Mouse (Mus musculus) left cerebral cortex, postnatal 25 days (tissue): ENCODE data around the gene Erp27. TPM values are rescaled to one million over a fixed set of nuclear protein-coding genes. Genes with fewer than 3 reads are reported as not detected.

Experiments used
- DNase-seq, 2 experiments: peaks; one replicate each; pipeline ENCODE4 v3.0.0; 2022; ENCODE audit warnings: low spot score in 2 of 2, mixed read lengths in 1 of 2
- intact Hi-C: fragments of 180-260 bp; cut with DNase I; formaldehyde crosslinking; loops from one replicate; pipeline ENCODE4 v1.15.1; 2025
- total RNA-seq, 2 experiments: library from RNA; stranded (reverse); gene quantifications; 2 replicates each; pipeline ENCODE4 v1.2.3; 2021

Gene Erp27
- not detected for total RNA-seq

DNA sequence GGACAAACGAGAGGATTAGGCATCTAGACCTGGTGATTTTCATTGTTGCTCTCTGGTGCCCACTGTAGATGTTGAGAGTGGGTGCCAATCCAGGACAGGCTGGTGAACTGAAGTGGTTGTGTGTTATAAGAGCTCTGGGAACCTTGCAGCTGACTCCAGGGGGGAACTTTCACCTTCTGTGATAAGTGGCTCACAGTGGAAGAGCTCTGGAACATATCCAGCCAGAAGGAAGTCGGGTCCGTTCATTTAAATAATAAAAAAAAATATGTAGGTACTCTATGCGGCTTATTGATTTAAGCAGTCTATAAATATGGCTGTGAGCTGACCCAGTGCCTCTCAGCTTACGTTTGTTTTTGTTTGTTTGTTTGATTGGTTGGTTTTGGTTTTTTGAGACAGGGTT, at the start of gene Erp27:
TSS of gene Erp27 (minus strand) at position 101 of the 400 bp plus-strand sequence.
- DNase-seq = no peak
- intact Hi-C loops = loop anchor here (5.0 kb wide), 2 partner anchors 45 kb away; partner anchors contain the start of gene Mgp

DNA sequence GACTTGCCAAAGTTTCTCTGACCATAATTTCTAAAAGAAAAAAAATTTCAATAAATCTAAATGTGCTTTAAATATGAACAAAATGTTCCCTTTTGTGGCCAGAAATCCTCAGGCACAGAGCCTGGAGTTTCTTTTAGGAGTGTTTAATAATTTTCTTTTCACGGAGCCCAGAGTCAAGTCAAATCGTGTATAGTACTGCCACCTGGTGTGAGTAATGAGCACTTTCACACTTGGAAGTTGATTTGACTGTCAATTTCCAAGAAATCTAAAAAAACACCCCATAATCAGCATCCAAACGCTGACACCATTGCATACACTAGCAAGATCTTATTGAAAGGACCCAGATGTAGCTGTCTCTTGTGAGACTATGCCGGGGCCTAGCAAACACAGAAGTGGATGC, 46.9 kb upstream of the Erp27 start:
- DNase-seq = peak in 1 of 2 experiments; percentile 41
- intact Hi-C loops = loop anchor here (5.0 kb wide), 2 partner anchors 47 to 107 kb away; partner anchors contain the start of genes Erp27 and Pde6h

DNA sequence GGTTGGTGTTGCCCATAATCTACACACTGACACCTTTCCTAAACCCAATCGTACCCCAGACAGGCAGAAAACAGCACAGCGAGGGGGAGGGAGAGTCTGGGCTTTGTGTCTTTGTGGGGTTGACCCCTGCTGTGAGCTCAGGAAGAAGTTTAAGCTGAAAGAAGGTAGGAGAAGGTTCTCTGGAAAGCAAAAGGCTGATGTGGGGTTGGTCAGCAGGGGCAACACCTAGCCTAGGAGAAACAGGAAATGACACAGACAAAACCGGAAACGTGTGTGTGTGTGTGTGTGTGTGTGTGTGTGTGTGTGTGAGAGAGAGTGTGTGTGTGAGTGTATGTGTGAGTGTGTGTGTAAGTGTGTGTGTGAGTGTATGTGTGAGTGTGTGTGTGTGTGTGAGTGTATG, 45.5 kb upstream of the Erp27 start:
- no peak for DNase-seq
- intact Hi-C loops = loop anchor here (5.0 kb wide), 2 partner anchors 45 to 105 kb away; partner anchors contain the start of genes Erp27 and Pde6h

DNA sequence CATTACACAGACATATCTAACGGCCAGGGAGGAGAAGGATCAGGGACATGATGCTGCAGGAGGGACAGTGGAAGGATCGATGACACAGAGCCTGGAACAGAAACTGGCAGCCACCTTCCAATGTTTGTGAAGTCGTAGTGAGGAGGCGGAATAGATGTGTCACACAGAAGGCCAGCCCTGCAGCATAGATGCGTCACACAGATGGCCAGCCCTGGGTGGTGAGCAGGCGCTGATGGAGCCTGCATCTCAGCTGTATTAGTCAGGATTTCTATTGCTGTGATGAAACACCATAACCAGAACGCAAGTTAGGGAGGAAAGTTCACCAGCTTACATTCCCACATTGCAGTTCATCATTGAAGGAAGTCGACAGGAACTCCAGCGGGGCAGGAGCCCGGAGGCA, 43.9 kb upstream of the Erp27 start:
- intact Hi-C loops = loop anchor here (5.0 kb wide), 2 partner anchors 44 to 104 kb away; partner anchors contain the start of genes Erp27 and Pde6h
- DNase-seq = peak in 1 of 2 experiments; percentile 39

DNA sequence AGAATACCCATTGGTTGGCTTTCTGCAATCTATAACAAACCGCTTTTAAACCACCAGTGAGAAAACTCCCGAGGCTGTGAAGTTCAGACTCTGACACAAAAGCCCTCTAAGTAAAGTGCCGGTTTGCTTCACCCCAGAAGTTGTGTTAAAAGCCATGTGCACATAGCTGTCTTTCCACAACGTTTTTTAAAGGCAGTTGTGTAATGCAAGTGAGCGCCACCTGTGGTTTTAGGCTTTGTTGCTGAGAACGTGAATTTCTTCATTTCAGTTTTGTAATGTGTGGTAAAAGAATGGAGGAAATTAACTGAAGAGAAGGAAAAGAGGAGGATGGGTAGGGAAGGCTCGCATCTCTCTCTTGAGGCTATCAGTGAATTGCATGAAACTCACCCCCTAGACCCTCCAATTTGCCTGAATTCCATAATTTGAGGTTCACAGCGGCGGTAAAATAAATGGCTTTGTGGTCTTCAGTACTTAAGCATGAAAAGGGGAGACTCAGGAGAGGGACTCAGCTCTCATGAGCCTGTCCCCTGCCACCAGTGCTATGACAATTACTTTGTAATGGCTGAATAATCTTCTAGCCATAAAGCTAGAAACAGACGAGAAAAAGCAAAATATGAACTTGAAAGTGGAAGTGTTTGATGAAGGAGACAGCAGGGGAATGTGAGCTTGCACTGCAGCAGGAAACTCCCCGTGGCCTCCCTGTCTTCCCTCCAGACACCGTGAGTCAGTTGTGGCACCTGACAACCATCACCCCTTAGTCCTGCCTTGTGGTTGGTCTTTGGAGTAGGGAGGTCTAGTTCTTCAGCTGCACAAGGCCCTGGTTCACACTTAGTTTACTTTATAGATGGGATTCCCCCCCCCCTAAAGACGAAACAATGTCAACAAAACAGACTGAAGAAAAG, 42.9 kb upstream of the Erp27 start:
- intact Hi-C loops = loop anchor here (5.0 kb wide), 2 partner anchors 43 to 103 kb away; partner anchors contain the start of genes Erp27 and Pde6h
- no peak for DNase-seq

DNA sequence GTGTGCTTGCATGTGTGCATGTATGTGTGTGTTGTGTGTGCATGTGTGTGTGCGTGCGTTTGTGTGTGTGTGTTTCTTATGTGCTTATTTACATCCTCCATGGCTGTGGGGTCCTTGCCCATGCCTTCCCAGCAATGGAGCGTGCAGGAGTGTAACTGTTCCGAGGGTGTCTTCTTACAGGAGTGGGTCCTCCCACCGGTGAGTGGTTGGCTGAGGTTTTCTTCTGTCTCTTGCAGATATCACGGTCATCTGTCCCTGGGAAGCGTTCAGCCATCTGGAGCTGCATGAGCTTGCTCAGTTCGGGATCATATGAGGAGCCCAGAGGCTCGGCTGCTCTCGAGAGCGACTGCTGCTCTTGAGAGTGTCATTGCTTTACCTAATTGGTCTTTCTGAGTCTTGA, 41.0 kb upstream of the Erp27 start:
- DNase-seq = peak in 1 of 2 experiments; percentile 9
- intact Hi-C loops = no loop called here

DNA sequence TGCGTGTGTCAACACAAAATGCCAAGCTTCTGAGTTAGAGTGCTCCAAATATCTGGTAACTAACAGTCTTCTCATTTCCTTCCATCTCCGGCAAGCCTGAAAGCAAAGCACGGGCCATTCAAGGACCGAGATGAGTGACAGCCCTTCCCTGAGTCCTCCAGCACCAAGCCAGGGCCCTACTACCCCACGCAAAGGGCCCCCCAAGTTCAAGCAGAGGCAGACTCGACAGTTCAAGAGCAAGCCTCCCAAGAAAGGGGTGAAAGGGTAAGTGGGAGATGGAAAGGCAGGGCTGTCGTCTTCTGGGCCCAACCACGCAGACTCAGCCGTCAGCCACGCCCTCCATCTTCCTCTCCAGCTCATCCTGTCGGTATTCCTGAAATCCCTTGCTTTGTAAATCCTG, 37.2 kb upstream of the Erp27 start:
- DNase-seq = no peak
- intact Hi-C loops = no loop called here

DNA sequence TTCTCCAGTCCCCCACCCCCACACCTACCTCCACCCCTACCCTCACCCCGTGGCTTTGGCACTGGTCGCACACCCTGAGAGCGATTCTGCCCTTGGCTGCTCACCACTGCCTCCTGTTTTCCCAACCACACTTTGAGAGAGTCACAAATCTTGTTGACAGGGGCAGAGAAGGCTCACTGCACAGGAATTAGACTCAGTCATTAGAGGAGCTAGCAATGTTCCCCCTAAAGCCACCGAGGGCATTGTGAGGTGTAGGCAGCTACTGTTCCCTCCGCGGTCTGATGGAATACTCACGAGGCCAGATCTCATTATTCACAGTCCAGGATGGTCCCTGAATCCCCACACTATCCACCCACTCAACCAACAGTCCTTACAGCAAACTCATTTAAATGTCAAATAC, 35.1 kb upstream of the Erp27 start:
- DNase-seq = no peak
- intact Hi-C loops = no loop called here

DNA sequence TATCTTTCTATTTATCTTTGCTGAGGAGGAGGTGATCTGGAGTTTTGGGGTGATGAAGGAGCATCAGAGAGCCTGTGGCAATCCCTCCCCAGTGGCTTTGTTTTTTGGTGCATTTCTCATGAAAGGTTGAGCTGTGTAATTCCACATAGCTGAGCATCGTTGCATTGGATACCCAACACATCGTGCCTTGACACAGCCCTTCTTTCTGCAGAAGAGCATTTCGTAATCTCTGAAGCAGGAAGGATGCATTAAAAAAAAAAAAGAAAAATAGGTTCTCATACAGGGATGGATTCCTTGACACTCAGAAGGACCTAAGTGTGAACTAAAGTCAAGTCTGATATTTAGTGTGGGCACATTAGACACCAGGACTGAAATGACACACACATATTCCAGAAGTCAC, 33.3 kb upstream of the Erp27 start:
- intact Hi-C loops = no loop called here
- DNase-seq = no peak

DNA sequence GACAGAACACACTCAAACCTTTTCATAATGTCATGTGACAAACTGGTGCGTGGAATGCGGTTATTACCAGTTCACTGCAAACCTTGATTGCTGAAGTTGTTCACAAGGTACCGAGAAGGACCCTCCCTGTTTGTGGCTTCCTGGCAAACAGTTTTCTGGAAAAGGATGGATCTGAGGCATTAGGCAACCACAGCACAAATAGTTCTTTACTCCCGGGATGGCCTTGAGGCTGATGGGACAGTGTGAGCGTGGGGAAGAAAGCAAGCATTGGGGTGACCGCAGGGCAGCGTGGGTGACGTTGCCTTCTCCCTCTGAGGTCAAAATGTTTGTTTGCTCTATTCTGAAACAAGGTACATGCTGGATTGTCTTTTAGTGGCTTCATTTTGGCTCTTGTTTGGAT, 32.7 kb upstream of the Erp27 start:
- DNase-seq = no peak
- intact Hi-C loops = no loop called here

DNA sequence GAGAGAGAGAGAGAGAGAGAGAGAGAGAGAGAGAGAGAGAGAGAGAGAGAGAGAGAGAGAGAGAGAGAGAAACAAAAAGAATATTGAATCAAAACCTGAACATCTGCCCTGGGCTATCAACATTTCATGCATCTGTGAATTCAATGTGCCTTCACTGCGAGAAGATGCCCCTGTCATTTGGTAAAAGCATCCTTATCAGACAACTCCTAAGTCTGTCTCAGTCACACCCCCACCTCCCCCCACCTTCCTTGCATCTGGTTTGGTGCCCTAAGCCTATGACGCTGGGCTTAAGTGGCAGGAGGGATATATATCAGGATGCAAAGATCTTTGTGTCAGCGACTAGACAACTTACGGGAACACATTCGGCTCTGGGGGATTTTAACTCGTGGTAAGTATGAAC, 32.2 kb upstream of the Erp27 start:
- intact Hi-C loops = no loop called here
- DNase-seq = no peak

DNA sequence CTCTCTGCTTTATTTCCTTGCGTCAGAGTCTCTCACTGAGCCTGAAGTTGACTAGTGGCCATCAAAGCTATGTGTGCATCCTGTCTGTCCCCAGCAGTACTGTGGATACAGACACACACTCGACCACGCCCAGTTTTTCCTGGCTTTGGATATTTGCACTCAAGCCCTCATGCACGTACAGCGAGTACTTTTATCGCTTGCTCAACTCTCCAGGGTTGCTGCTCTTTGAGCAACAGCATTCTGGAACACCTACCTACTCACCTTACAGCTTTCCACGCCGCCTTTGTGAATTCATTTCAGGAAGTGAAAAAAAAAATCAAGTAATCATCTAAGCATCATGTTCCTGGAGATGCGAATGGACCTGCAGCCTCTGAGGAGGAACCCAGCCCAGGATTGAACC, 30.9 kb upstream of the Erp27 start:
- intact Hi-C loops = no loop called here
- DNase-seq = no peak

DNA sequence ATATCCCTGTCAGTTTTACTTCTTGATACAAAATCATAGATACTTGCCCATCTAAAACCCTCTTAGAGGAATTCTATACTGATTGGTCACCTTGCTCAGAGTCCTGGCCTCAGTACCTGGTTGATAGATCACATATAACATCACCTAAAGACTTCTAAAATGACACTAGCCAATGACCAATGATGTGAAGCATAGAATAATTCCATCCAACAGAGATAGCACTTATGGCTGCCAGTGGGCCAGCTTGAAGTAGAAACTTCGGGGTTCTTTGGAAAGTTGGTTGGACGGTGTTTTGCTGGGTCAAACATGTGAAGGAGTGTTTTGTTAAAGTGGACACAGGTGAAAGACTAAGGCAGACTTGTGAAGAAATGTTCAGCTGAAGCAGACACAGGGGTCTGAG, 28.2 kb upstream of the Erp27 start:
- intact Hi-C loops = no loop called here
- DNase-seq = no peak

DNA sequence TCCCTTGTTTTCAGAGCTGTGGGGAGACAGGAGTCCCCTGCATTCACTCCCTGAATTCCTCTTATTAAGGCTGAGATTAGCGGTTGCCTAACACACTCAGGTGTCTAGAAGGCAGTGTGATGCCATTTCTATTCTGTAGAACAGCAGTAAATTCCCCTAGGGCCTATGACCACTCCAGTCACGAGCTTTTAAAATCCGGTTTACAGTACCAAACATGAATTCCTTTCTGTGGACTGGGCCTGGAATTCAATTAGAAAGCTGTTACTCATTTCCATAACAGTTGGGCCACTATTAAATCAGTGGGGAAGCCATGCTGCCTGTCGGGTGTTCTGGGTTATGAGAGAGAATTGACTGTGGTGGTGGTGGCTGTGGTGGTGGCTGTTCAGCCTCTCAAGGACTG, 25.7 kb upstream of the Erp27 start:
- no peak for DNase-seq
- intact Hi-C loops = no loop called here

DNA sequence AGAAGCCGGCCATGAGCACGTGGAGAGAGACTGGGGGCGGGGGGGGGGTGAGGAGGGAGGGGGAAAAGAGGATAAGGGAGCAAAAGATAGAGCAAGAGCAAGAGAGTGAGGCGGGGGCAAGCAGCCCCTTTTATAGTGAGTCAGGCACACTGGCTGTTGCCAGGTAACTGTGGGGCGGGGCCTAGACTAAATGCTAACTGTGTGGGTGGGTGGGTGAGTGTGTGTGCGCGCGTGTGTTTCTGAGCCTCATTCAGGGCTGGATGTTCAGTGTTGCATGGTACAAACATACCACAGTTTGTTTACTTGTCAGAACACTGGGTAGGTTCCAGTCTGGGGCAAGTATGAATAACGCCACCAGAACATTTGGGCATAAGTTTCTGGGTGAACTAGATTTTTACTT, 25.0 kb upstream of the Erp27 start:
- peak in 1 of 2 experiments; percentile 25 for DNase-seq
- intact Hi-C loops = no loop called here

DNA sequence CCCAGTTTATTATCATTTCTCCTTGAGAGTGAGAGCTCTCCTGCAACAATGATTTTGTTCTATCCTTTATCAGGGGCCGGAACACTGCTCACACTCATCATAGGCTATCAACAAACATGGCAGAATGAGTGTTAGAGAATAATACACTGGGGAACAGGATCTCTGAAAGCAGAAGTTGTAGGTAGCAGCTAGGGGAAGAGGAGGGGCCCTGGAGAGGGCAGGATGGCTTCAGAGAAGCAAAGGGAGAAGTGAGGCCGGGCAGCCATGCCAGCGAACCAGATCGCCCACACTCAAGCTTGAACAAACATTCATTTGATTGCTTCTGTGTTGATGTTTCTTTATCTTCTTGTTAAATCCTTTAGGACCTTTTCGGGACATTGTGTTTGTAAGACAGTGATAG, 24.3 kb upstream of the Erp27 start:
- intact Hi-C loops = no loop called here
- no peak for DNase-seq

DNA sequence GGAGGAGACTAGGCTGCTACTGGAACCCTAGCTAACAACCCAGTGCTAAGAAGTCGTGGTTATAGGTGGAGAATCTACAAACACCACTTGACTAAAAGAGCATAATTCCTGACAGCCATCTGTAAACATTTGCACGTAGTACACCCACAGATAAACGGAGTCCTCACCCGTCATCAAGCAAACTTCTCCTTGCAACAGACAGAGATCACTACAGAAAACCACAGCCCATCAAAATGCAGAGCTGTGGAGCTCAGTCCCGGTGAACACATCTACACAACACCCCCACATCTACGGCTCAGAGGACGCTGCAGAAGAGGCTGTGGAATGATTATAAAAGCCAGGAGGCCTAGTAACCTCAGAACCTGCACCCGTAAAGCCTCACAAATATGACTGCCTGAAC, 22.5 kb upstream of the Erp27 start:
- intact Hi-C loops = no loop called here
- DNase-seq = peak in 1 of 2 experiments; percentile 29

DNA sequence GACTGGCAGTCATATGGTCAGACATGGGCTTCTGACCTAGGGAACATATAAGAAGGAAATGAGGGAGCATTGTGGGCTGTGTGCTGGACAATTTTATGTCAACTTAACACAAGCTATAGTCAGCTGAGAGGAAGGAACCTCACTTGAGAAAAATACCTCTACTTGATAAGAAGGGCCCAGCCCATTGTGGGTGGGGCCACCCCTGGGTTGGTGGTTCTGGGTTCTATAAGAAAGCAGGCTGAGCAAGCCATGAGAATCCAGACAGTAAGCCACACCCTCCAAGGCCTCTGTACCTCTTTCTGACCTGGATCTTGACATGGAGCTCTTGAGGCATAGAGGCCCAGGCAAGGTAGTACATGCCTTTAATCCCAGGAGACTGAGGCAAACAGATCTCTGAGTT, 21.4 kb upstream of the Erp27 start:
- intact Hi-C loops = no loop called here
- DNase-seq = no peak

DNA sequence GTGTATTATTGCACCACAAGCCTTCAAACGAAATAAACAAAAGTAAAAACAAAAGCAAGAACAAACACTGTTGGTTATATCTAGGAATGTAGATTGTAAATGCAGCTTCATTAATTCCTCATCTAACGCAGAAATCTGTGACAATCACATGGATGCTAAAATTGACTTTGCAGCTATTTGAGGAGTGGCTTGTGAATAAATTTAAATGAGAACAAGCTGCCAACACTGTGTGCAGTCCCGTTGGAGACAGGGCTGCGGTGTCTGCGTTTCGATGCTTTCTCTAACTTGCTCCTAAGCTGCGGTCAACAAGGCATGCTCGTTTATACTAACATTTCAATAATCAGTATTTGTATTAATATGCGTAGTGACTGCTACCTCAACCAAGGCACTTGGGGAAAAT, 20.3 kb upstream of the Erp27 start:
- peak in 1 of 2 experiments; percentile 31 for DNase-seq
- intact Hi-C loops = no loop called here

DNA sequence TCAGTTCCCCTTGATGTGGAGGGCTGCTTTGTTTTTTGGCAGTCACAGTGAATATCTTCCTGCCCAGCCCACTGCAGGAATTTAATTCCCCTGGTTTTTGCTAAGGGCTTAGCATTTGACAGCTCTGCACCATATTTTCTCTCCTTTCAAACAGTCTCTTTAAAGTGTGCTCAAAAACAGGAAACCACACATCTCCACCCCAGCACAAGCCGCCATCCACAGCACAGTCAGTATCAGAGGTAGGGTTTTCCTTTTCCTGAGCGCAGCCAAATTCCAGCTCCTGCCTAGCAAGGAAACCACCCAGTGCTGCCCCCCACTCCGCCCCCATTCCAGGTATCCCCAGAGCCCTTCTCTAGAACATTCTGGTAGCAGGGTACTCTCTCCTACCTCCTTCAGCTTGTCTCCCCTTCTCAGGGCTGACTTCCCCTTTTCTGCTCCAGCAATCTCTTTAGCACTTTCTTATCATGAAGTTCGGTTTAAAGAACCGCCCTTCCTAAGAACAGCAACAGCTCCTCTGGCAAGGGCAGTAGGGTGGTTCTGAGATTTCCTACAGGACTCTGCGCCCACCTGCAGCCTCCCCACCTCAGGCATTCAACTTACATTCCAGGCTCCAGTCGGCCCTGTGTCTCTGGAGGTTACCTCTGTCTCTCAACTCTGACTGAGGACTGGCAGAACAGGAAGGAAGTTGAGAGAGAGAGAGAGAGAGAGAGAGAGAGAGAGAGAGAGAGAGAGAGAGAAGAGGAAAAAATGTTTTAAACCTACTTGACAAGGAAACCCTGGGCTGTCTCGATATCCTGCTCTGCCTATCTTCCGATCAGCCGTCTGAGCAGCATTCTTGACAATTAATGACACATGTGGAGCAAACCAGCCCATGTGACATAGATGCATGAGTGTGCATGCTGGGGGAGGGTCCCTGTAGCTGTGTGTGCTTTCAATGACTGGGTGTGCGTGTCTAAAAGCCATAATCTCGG, 19.4 kb upstream of the Erp27 start, which contains the start of gene Arhgdib:
TSS of gene Arhgdib (minus strand) at position 849 of the 971 bp plus-strand sequence.
- intact Hi-C loops = no loop called here

More for the DNA sequence above, 19.4 kb upstream of the Erp27 start, which contains the start of gene Arhgdib:
- peak in 1 of 2 experiments; percentile 56 for DNase-seq
